Mouse (Mus musculus) neural tube, embryonic 14.5 days (tissue): ENCODE data around the gene Fgfr2. TPM values are rescaled to one million over a fixed set of nuclear protein-coding genes. Genes with fewer than 3 reads are reported as not detected.

Experiments
- ATAC-seq: fragments of 200-750 bp; cut with Nextera tagmentation; 2 replicates; pipeline ENCODE4 v1.8.0; 2017; ENCODE audit warnings: low read depth, mild to moderate bottlenecking, moderate TSS enrichment, moderate library complexity
- H3K27ac ChIP-seq: fragments of 300-500 bp; sonication (generic); 2 replicates; pipeline ENCODE4 v1.5.1; 2014; ENCODE audit warnings: low read depth, mild to moderate bottlenecking, control low read depth, low read length, moderate library complexity, mixed read lengths
- H3K27me3 ChIP-seq: fragments of 300-500 bp; sonication (generic); 2 replicates; pipeline ENCODE4 v1.6.1; 2014; ENCODE audit warnings: low read length; ENCODE audit not compliant: control insufficient read depth, insufficient read depth
- H3K36me3 ChIP-seq: fragments of 300-500 bp; sonication (generic); 2 replicates; pipeline ENCODE4 v1.6.1; 2014; ENCODE audit warnings: low read length, mixed read lengths; ENCODE audit not compliant: control insufficient read depth, insufficient read depth
- H3K4me1 ChIP-seq: fragments of 300-500 bp; sonication (generic); 2 replicates; pipeline ENCODE4 v1.6.1; 2014; ENCODE audit warnings: low read length; ENCODE audit not compliant: control insufficient read depth, insufficient read depth
- H3K4me2 ChIP-seq: fragments of 300-500 bp; sonication (generic); 2 replicates; pipeline ENCODE4 v1.6.1; 2014; ENCODE audit warnings: mild to moderate bottlenecking, low read depth, low read length, control low read depth
- H3K4me3 ChIP-seq: fragments of 300-500 bp; sonication (generic); 2 replicates; pipeline ENCODE4 v1.5.1; 2014; ENCODE audit warnings: low read depth, low read length, control low read depth, mixed read lengths
- H3K9ac ChIP-seq: fragments of 300-500 bp; sonication (generic); replicated peaks from 2 replicates; pipeline ENCODE4 v1.6.1; 2014; ENCODE audit warnings: low read depth, mild to moderate bottlenecking, control low read depth, low read length, mixed read lengths
- H3K9me3 ChIP-seq: fragments of 300-500 bp; sonication (generic); 2 replicates; pipeline ENCODE4 v1.6.1; 2016; ENCODE audit warnings: low read length; ENCODE audit not compliant: control insufficient read depth
- WGBS: fragments of 180-500 bp; shearing (Covaris S2); extraction: QIAGEN DNeasy Blood & Tissue Kit; methylation state at CpG from one replicate; pipeline ENCODE4 v1.1.7; 2014; 5-methylcytosine and 5-hydroxymethylcytosine counted together
- polyA plus RNA-seq: library from polyadenylated mRNA; unstranded; fragments of >200 nt; fragmentation: Nextera tagmentation; extraction: Ambion mirVana; gene quantifications from 2 replicates; pipeline ENCODE4 v1.2.1, GENCODE M21; 2014

The Fgfr2 gene
- polyA plus RNA-seq, 1 experiment from 2014 or later = 28.1 TPM

GRCm38 (mm10) chr7:132713483-132714126 lies 409.5 kb downstream of the Fgfr2 start:
- 67% methylated on average over 8 of the region's 8 CpGs for WGBS
- Histone ChIP-seq H3K4me3 (no peak overlapping the region), H3K4me1 (peaks cover 13% of the 10 kb centered on the region), H3K9me3 (no peaks in the 10 kb centered on the region), H3K9ac (no peak overlapping the region), H3K27ac (no peak overlapping the region; the same call in 1 of the 2 replicates), H3K36me3 (peaks cover 7% of the 10 kb centered on the region), H3K4me2 (no peak overlapping the region), H3K27me3 (no peaks in the 10 kb centered on the region)
- no peak for ATAC-seq

- Histone ChIP-seq H3K4me1 (peaks cover 13% of the 10 kb centered on the region), H3K36me3 (peaks cover 7% of the 10 kb centered on the region), H3K4me3 (no peak overlapping the region), H3K4me2 (no peak overlapping the region), H3K27ac (no peak overlapping the region), H3K27me3 (no peaks in the 10 kb centered on the region), H3K9ac (no peak overlapping the region), H3K9me3 (no peaks in the 10 kb centered on the region)
- ATAC-seq = no peak
- 88% methylated on average over 7 of the region's 7 CpGs for WGBS
Measured at GRCm38 (mm10) chr7:132712956-132713355, 410.2 kb downstream of the Fgfr2 start.

DNA sequence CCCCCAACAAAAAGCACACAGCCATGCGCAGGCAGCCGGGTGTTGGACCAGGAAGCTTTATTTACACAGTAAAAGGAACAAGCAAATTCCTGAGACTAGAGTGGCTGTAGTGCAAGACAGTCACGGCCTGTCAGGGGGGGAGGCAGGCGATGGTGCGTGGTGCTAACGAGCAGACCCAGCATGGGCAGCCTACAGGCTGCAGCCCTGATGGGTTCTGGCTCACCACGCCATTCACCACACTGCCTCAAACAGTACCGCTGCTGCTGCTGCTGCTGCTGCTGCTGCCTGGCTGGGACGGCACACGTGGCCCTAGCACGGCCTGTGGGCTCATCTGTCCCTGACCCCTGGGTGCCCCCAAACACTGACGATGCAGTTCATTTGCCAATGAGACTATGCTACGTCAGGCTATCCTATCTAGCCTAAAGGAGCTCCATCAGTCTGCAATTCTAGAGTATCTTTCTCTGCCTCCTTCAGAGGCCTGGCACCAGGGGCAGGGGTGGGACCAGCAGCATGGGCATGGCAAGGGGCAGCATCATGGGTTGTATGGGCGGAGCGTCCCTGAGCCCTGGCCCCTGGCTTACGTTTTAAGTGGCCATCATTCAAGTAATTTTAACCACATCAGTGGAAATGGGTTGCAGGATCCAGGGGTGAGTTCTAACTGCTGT lies 411.0 kb downstream of the Fgfr2 start:
- H3K4me3 ChIP-seq = no peak overlapping the region
- no peak overlapping the region for H3K9ac ChIP-seq
- no peak overlapping the region for H3K27ac ChIP-seq
- H3K9me3 ChIP-seq = no peaks in the 10 kb centered on the region
- H3K27me3 ChIP-seq = no peaks in the 10 kb centered on the region
- H3K4me1 ChIP-seq = peaks cover 13% of the 10 kb centered on the region
- H3K36me3 ChIP-seq = peaks cover 7% of the 10 kb centered on the region
- peak; percentile 49; the same call in 1 of the 2 replicates for ATAC-seq
- H3K4me2 ChIP-seq = no peak overlapping the region
- WGBS = 39% methylated on average over 16 of the region's 16 CpGs

DNA sequence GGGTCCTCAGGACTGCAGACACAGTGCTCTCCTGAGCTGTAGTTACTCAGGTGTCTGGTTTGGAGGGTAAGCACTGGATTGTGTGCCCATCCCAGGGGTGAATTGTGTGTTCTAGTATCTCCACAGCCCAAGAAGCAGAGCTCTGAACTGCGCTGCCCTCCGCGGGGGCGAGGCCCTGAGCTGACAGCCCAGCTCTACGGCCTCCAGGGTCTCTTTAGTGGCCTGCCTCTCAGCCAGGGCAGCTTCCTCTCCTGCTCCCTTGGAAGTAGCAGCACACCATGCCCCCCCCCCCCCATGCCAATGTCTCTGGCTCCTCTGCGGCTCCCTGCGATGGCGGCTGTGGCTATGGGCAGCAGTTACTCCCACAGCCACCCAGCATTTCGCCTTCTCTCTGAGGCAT lies 411.6 kb downstream of the Fgfr2 start:
- H3K4me2 ChIP-seq = no peak overlapping the region
- peaks cover 13% of the 10 kb centered on the region for H3K4me1 ChIP-seq
- H3K9me3 ChIP-seq = no peaks in the 10 kb centered on the region
- ATAC-seq = no peak
- H3K4me3 ChIP-seq = no peak overlapping the region
- no peak overlapping the region for H3K9ac ChIP-seq
- 70% methylated on average over 9 of the region's 9 CpGs for WGBS
- H3K27ac ChIP-seq = no peak overlapping the region
- peaks cover 7% of the 10 kb centered on the region for H3K36me3 ChIP-seq
- no peaks in the 10 kb centered on the region for H3K27me3 ChIP-seq

GRCm38 (mm10) chr7:132705130-132705529 lies 418.0 kb downstream of the Fgfr2 start:
- no peak for ATAC-seq
- no peaks in the 10 kb centered on the region for H3K36me3 ChIP-seq
- H3K9ac ChIP-seq = no peak overlapping the region
- H3K9me3 ChIP-seq = no peaks in the 10 kb centered on the region
- WGBS = 90% methylated on average over 7 of the region's 7 CpGs
- no peak overlapping the region for H3K4me2 ChIP-seq
- no peaks in the 10 kb centered on the region for H3K27me3 ChIP-seq
- H3K27ac ChIP-seq = no peak overlapping the region
- no peak overlapping the region for H3K4me3 ChIP-seq
- no peaks in the 10 kb centered on the region for H3K4me1 ChIP-seq

GRCm38 (mm10) chr7:132704310-132704875 lies 418.8 kb downstream of the Fgfr2 start:
- Histone ChIP-seq H3K27me3 (no peaks in the 10 kb centered on the region), H3K27ac (no peak overlapping the region), H3K4me3 (no peak overlapping the region), H3K36me3 (no peaks in the 10 kb centered on the region), H3K9me3 (no peaks in the 10 kb centered on the region), H3K9ac (no peak overlapping the region), H3K4me1 (no peaks in the 10 kb centered on the region), H3K4me2 (no peak overlapping the region)
- ATAC-seq = no peak
- WGBS = 93% methylated on average over 8 of the region's 8 CpGs

- H3K27me3 ChIP-seq = no peaks in the 10 kb centered on the region
- H3K4me1 ChIP-seq = no peaks in the 10 kb centered on the region
- no peak overlapping the region for H3K4me2 ChIP-seq
- H3K9me3 ChIP-seq = no peaks in the 10 kb centered on the region
- H3K4me3 ChIP-seq = no peak overlapping the region
- no peak overlapping the region for H3K27ac ChIP-seq
- no peak overlapping the region for H3K9ac ChIP-seq
- H3K36me3 ChIP-seq = no peaks in the 10 kb centered on the region
- WGBS = 88% methylated on average over 9 of the region's 9 CpGs
- no peak for ATAC-seq
Measured at GRCm38 (mm10) chr7:132703515-132704309, 419.4 kb downstream of the Fgfr2 start.

DNA sequence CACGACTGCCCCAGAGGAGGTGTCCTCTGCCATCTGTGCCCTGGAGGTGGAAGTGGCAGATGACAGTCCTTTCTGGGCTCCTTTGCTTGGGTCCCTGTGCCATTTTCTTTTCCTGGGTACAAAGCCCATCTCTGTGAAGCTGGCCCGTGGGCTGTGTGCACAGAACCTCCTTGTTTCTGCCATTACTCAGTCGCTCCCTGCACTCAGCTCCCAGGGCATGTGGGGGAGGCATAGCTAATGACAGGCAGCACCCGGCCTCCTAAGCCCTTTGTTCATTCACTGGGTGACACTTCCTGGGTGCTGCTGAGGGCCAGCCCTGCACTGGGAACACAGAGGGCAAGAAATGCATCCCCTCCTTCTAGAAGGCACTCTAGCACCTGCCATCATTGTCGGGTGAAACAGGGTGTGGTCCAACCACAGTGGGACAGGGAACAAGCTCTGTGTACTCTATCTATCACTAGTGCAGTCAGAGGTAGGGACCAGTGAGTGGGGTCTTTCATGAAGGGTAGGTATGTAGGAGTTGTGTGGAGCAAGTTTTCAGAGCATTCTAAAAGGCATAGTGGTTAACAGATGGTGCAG lies 420.6 kb downstream of the Fgfr2 start:
- 91% methylated on average over 5 of the region's 5 CpGs for WGBS
- ATAC-seq = no peak
- Histone ChIP-seq H3K4me2 (no peak overlapping the region), H3K4me1 (no peaks in the 10 kb centered on the region), H3K27me3 (no peaks in the 10 kb centered on the region), H3K9ac (no peak overlapping the region), H3K27ac (no peak overlapping the region), H3K9me3 (no peaks in the 10 kb centered on the region), H3K4me3 (no peak overlapping the region), H3K36me3 (no peaks in the 10 kb centered on the region)
